Mouse (Mus musculus) embryonic facial prominence, embryonic 11.5 days (tissue): ENCODE data around the gene Dlx5. TPM values are rescaled to one million over a fixed set of nuclear protein-coding genes. Genes with fewer than 3 reads are reported as not detected.

Experiments used
- ATAC-seq: fragments of 200-750 bp; cut with Nextera tagmentation; replicated peaks from 2 replicates; pipeline ENCODE4 v1.8.0; 2017; ENCODE audit warnings: low read depth; ENCODE audit not compliant: insufficient number of reproducible peaks, low FRiP score, low TSS enrichment
- DNase-seq: peaks from one replicate; pipeline ENCODE4 v3.0.0-alpha.2; 2015; ENCODE audit warnings: low spot score
- H3K27ac ChIP-seq: fragments of 300-500 bp; sonication (generic); replicated peaks from 2 replicates; pipeline ENCODE4 v1.5.1; 2014; ENCODE audit warnings: mild to moderate bottlenecking, low read depth, low read length, control low read depth
- H3K27me3 ChIP-seq: fragments of 300-500 bp; sonication (generic); 2 replicates; pipeline ENCODE4 v1.6.1; 2014; ENCODE audit warnings: mild to moderate bottlenecking, low read length, moderate library complexity, mixed read lengths; ENCODE audit not compliant: control insufficient read depth, insufficient read depth
- H3K36me3 ChIP-seq: fragments of 300-500 bp; sonication (generic); replicated peaks from 2 replicates; pipeline ENCODE4 v1.6.1; 2014; ENCODE audit warnings: low read depth, mild to moderate bottlenecking, low read length, moderate library complexity, mixed read lengths; ENCODE audit not compliant: control insufficient read depth, insufficient read depth
- H3K4me1 ChIP-seq: fragments of 300-500 bp; sonication (generic); 2 replicates; pipeline ENCODE4 v1.6.1; 2014; ENCODE audit warnings: low read length, mixed read lengths; ENCODE audit not compliant: control insufficient read depth, insufficient read depth
- H3K4me2 ChIP-seq: fragments of 300-500 bp; sonication (generic); 2 replicates; pipeline ENCODE4 v1.6.1; 2014; ENCODE audit warnings: low read depth, mild to moderate bottlenecking, control low read depth, low read length, moderate library complexity
- H3K4me3 ChIP-seq: fragments of 300-500 bp; sonication (generic); 2 replicates; pipeline ENCODE4 v1.5.1; 2014; ENCODE audit warnings: low read depth, low read length, control low read depth
- H3K9ac ChIP-seq: fragments of 300-500 bp; sonication (generic); replicated peaks from 2 replicates; pipeline ENCODE4 v1.6.1; 2014; ENCODE audit warnings: mild to moderate bottlenecking, control low read depth, low read length
- H3K9me3 ChIP-seq: fragments of 300-500 bp; sonication (generic); replicated peaks from 2 replicates; pipeline ENCODE4 v1.6.1; 2016; ENCODE audit warnings: mild to moderate bottlenecking, low read length, inconsistent platforms, mixed read lengths; ENCODE audit not compliant: control insufficient read depth
- WGBS: fragments of 180-500 bp; shearing (Covaris S2); extraction: QIAGEN DNeasy Blood & Tissue Kit; methylation state at CpG from one replicate; pipeline ENCODE4 v1.1.7; 2014; 5-methylcytosine and 5-hydroxymethylcytosine counted together
- polyA plus RNA-seq: library from polyadenylated mRNA; unstranded; fragments of >200 nt; fragmentation: Nextera tagmentation; extraction: Ambion mirVana; gene quantifications from 2 replicates; pipeline ENCODE4 v1.2.1, GENCODE M21; 2014

Gene Dlx5
- polyA plus RNA-seq, 1 experiment from 2014 or later: 63.8 TPM

- no peaks in the 10 kb centered on the region for H3K4me1 ChIP-seq
- H3K9me3 ChIP-seq: no peaks in the 10 kb centered on the region
- ATAC-seq (no peak), DNase-seq (peak; percentile 10)
- 0 out of 2 replicates have a peak overlapping the region, but pooled peaks have one; percentile 19 for H3K4me3 ChIP-seq
- no peak overlapping the region for H3K27ac ChIP-seq
- H3K27me3 ChIP-seq: peaks cover 51% of the 10 kb centered on the region
- no peak overlapping the region for H3K4me2 ChIP-seq
- WGBS: 9% methylated on average over 13 of the region's 13 CpGs
- no peaks in the 10 kb centered on the region for H3K36me3 ChIP-seq
- no peak overlapping the region for H3K9ac ChIP-seq
Measured at GRCm38 (mm10) chr6:6869041-6869685, 12.7 kb downstream of the Dlx5 start.

- H3K36me3 ChIP-seq: no peaks in the 10 kb centered on the region
- 15% methylated on average over 9 of the region's 9 CpGs for WGBS
- no peaks in the 10 kb centered on the region for H3K4me1 ChIP-seq
- peak overlapping the region; percentile 70 for H3K27ac ChIP-seq
- no peaks in the 10 kb centered on the region for H3K9me3 ChIP-seq
- H3K9ac ChIP-seq: peak overlapping the region; percentile 61
- H3K27me3 ChIP-seq: peaks cover 48% of the 10 kb centered on the region
- H3K4me3 ChIP-seq: peak overlapping the region; percentile 30
- no peak for ATAC-seq
- DNase-seq: peak; percentile 31
- H3K4me2 ChIP-seq: peak overlapping the region; percentile 36
Measured at GRCm38 (mm10) chr6:6867031-6867430, 14.9 kb downstream of the Dlx5 start.

GRCm38 (mm10) chr6:6864441-6865440 is 17.1 kb downstream of the Dlx5 start:
- DNase-seq (peak; percentile 46), ATAC-seq (no peak)
- peak overlapping the region; percentile 96 for H3K27ac ChIP-seq
- peak overlapping the region; percentile 87 for H3K4me2 ChIP-seq
- peaks cover 31% of the 10 kb centered on the region for H3K27me3 ChIP-seq
- H3K9me3 ChIP-seq: no peaks in the 10 kb centered on the region
- H3K4me3 ChIP-seq: peak overlapping the region; percentile 65
- H3K4me1 ChIP-seq: no peaks in the 10 kb centered on the region
- H3K36me3 ChIP-seq: no peaks in the 10 kb centered on the region
- WGBS: 1% methylated on average over 36 of the region's 36 CpGs
- peak overlapping the region; percentile 91 for H3K9ac ChIP-seq

GRCm38 (mm10) chr6:6863955-6864354 is 17.9 kb downstream of the Dlx5 start:
- Histone ChIP-seq H3K9ac (peak overlapping the region; percentile 91), H3K9me3 (no peaks in the 10 kb centered on the region), H3K4me1 (no peaks in the 10 kb centered on the region), H3K4me3 (peak overlapping the region; percentile 65), H3K36me3 (no peaks in the 10 kb centered on the region), H3K27ac (peak overlapping the region; percentile 96), H3K4me2 (peak overlapping the region; percentile 87), H3K27me3 (peaks cover 33% of the 10 kb centered on the region)
- ATAC-seq (no peak), DNase-seq (peak; percentile 32)
- under 1% methylated on average over 21 of the region's 21 CpGs for WGBS

GRCm38 (mm10) chr6:6863160-6863870 is 18.6 kb downstream of the Dlx5 start, which contains the start of gene Dlx6:
Gene Dlx6 (plus strand): TSS chr6:6863334.
- Histone ChIP-seq H3K27me3 (peaks cover 35% of the 10 kb centered on the region), H3K4me1 (no peaks in the 10 kb centered on the region), H3K4me3 (peak within 1 kb of the TSS; percentile 65), H3K36me3 (no peaks in the 10 kb centered on the region), H3K9ac (peak within 1 kb of the TSS; percentile 91), H3K27ac (peak within 1 kb of the TSS; percentile 96), H3K9me3 (no peaks in the 10 kb centered on the region), H3K4me2 (peak within 1 kb of the TSS; percentile 87)
- WGBS: under 1% methylated on average over 41 of the region's 52 CpGs
- DNase-seq (peak; percentile 62), ATAC-seq (peak; percentile 44)

GRCm38 (mm10) chr6:6862611-6863010 is 19.3 kb downstream of the Dlx5 start:
- Histone ChIP-seq H3K4me2 (peak overlapping the region; percentile 37), H3K36me3 (no peaks in the 10 kb centered on the region), H3K9ac (peak overlapping the region; percentile 0), H3K4me1 (no peaks in the 10 kb centered on the region), H3K4me3 (peak overlapping the region; percentile 65), H3K27ac (0 out of 2 replicates have a peak overlapping the region, but pooled peaks have one; percentile 0), H3K27me3 (peaks cover 39% of the 10 kb centered on the region), H3K9me3 (no peaks in the 10 kb centered on the region)
- under 1% methylated on average over 23 of the region's 23 CpGs for WGBS
- ATAC-seq: peak; percentile 83
- DNase-seq: peak; percentile 96

- H3K36me3 ChIP-seq: no peaks in the 10 kb centered on the region
- WGBS: 2% methylated on average over 11 of the region's 11 CpGs
- peaks cover 36% of the 10 kb centered on the region for H3K27me3 ChIP-seq
- DNase-seq (peak; percentile 30), ATAC-seq (no peak)
- H3K9me3 ChIP-seq: no peaks in the 10 kb centered on the region
- H3K27ac ChIP-seq: peak overlapping the region; percentile 0; the same call in 1 of the 2 replicates
- H3K4me1 ChIP-seq: no peaks in the 10 kb centered on the region
- peak overlapping the region; percentile 65 for H3K4me3 ChIP-seq
- H3K9ac ChIP-seq: peak overlapping the region; percentile 0
- H3K4me2 ChIP-seq: peak overlapping the region; percentile 37
Measured at GRCm38 (mm10) chr6:6861798-6862428, 20.0 kb downstream of the Dlx5 start.
